Mouse (Mus musculus) cerebellum, adult 2 months (tissue): Measurements from ENCODE around the gene Usp2. TPM values are rescaled to one million over a fixed set of nuclear protein-coding genes. Genes with fewer than 3 reads are reported as not detected.

Experiments used
- DNase-seq, 2 experiments: peaks; one replicate each; pipeline ENCODE4 v3.0.0; 2021
- H3K27ac ChIP-seq: fragments of 200-500 bp; 2 replicates; pipeline ENCODE4 v1.5.1; 2012; ENCODE audit warnings: low read length, control low read depth, inconsistent platforms; ENCODE audit not compliant: insufficient read depth
- H3K27me3 ChIP-seq: fragments of 200-500 bp; 2 replicates; pipeline ENCODE4 v1.6.1; 2012; ENCODE audit warnings: inconsistent platforms, mild to moderate bottlenecking, low read length, moderate library complexity; ENCODE audit not compliant: control insufficient read depth, insufficient read depth
- H3K4me1 ChIP-seq: fragments of 200-500 bp; 2 replicates; pipeline ENCODE4 v1.6.1; 2011; ENCODE audit warnings: low read length; ENCODE audit not compliant: control insufficient read depth, insufficient read depth
- H3K4me3 ChIP-seq: fragments of 200-500 bp; replicated peaks from 2 replicates; pipeline ENCODE3; 2011; ENCODE audit warnings: mild to moderate bottlenecking, low read depth, low read length, control low read depth; ENCODE audit not compliant: insufficient read depth
- CTCF ChIP-seq: fragments of 200-500 bp; IDR thresholded peaks from 2 replicates; pipeline ENCODE4 v1.5.1; 2011; ENCODE audit warnings: low read depth, mild to moderate bottlenecking, control low read depth, low read length, moderate library complexity, borderline replicate concordance; ENCODE audit not compliant: insufficient read depth
- POLR2A ChIP-seq: fragments of 200-500 bp; IDR thresholded peaks from 2 replicates; pipeline ENCODE4 v1.6.1; 2011; ENCODE audit warnings: low read length, control low read depth, borderline replicate concordance; ENCODE audit not compliant: insufficient read depth
- WGBS: fragments of 180-500 bp; shearing (Covaris S2); methylation state at CpG from one replicate; pipeline ENCODE4 v1.1.7; 2018; 5-methylcytosine and 5-hydroxymethylcytosine counted together
- polyA plus RNA-seq: library from polyadenylated mRNA; depleted of rRNA; stranded (reverse); fragments of >200 nt; gene quantifications from 2 replicates; pipeline ENCODE4 v1.2.3, GENCODE M21; 2012

Usp2 gene
- polyA plus RNA-seq, 1 experiment: 43.5 TPM

GRCm38 (mm10) chr9:44031946-44032345 is 34.9 kb upstream of the Usp2 start:
- 73% methylated on average over 4 of the region's 4 CpGs for WGBS
- no peak for DNase-seq
- H3K27me3 ChIP-seq: no peaks in the 10 kb centered on the region
- no peak for TF ChIP-seq CTCF
- no peak for TF ChIP-seq POLR2A
- no peak overlapping the region for H3K4me3 ChIP-seq
- H3K4me1 ChIP-seq: no peaks in the 10 kb centered on the region
- H3K27ac ChIP-seq: no peak overlapping the region

GRCm38 (mm10) chr9:44033317-44033716 is 33.5 kb upstream of the Usp2 start:
- no peak for DNase-seq
- no peak overlapping the region for H3K27ac ChIP-seq
- H3K4me3 ChIP-seq: no peak overlapping the region
- no peaks in the 10 kb centered on the region for H3K4me1 ChIP-seq
- no peak for TF ChIP-seq POLR2A
- TF ChIP-seq CTCF: no peak
- 91% methylated on average over 5 of the region's 5 CpGs for WGBS
- H3K27me3 ChIP-seq: no peaks in the 10 kb centered on the region; the same call in 1 of the 2 replicates

DNA sequence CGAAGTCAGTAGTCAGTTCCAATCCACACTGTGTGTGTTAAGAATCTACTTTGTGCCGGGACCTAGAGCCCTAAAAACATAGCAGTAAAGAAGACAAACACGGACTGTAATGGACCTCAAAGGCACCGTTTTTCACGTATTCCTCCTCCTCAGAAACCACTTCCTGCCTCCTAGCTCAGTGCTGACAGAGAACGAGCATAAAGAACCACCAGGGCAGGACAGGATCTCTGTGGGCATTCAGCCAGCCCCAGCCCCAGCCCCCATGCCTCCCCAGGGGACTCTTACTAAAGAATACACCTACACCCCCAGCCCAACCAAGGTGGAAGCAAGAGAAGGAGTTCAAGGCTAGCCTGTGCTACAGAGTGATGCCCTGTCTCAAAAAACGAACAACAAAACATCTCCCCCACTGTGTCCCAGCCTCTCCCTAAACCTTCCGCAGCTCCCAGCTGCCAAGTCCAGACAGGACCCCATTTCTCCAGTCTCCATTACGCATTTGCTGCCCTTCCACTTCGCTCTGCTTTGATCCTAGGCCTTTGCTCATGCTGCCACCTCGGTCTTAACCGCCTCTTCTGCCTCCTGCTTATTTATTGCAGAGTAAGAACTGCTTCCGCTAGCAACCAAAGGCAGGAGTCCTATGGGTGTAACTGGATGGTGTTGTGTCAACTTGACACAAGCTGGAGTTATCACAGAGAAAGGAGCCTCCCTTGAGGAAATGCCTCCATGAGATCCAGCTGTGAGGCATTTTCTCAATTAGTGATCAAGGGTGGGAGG is 32.7 kb upstream of the Usp2 start:
- DNase-seq: no peak
- no peak for TF ChIP-seq POLR2A
- TF ChIP-seq CTCF: no peak
- 68% methylated on average over 13 of the region's 13 CpGs for WGBS
- Histone ChIP-seq H3K27ac (no peak overlapping the region), H3K4me1 (no peaks in the 10 kb centered on the region), H3K4me3 (no peak overlapping the region), H3K27me3 (no peaks in the 10 kb centered on the region; the same call in 1 of the 2 replicates)

DNA sequence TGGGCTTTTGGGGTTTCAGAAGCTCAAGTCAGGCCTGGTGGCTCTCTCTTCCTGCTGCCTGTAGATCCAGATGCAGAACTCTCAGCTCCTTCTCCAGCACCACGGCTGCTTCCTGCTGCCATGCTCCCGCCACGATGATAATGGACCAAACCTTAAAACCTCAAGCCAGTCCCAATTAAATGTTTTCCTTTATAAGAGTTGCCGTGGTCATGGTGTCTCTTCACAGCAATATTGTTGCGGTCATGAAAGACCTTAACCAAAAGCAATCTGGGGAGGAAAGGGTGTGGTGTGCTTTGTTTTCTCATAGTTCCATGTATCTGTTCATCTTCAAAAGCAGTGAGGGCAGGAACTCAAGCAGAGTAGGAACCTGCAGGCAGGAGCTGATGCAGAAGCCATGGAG is 29.7 kb upstream of the Usp2 start:
- Histone ChIP-seq H3K4me3 (no peak overlapping the region), H3K4me1 (no peaks in the 10 kb centered on the region), H3K27ac (no peak overlapping the region), H3K27me3 (no peaks in the 10 kb centered on the region; the same call in 1 of the 2 replicates)
- no peak for DNase-seq
- 92% methylated on average over 5 of the region's 5 CpGs for WGBS
- TF ChIP-seq POLR2A: no peak

DNA sequence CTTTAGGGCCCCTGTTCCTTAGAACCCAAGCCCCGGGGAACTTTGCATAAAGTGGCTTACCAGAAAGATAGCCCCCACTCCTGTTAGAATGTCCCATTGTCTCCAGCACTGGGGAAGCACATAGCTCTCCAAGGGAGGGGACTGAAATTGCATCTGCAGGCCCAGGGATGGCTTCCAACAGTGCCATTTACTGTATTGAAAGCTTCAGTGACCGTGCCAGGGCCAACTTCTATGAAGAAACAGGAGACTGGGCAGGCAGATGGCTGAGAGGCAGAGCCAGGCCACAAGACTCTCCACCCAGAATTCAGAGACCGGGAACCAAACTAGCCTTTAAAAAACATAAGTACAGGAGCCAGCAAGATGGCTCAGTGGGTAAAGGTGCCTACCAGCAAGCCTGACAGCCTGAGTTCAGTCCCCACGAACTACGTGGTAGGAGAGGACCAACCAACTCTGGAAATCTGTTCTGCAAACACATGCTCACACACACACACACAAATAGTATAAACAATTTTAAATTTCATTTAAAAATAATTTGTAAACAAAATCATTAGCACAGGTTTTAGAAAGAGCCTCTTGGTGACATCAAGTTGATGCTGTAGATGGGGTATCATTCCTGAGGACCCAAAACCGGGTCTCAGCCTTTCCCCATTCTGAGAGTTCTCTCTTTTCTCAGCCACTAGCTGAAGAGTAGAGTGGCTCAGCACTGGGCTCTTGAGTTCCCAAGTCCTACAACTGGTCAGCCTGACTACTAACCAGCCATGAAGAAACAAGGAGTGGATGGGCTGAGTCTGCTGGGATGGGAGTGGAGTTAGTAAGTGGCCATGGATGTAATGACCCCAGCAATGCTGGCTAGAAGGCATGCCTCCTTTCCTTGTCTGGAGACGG is 25.1 kb upstream of the Usp2 start:
- no peaks in the 10 kb centered on the region; the same call in 1 of the 2 replicates for H3K27me3 ChIP-seq
- no peak overlapping the region for H3K27ac ChIP-seq
- H3K4me1 ChIP-seq: no peaks in the 10 kb centered on the region
- no peak overlapping the region for H3K4me3 ChIP-seq
- no peak for TF ChIP-seq CTCF
- DNase-seq: peak in 1 of 2 experiments; percentile 3
- 70% methylated on average over 7 of the region's 7 CpGs for WGBS

- no peak overlapping the region for H3K27ac ChIP-seq
Measured at GRCm38 (mm10) chr9:44042396-44042680, 24.5 kb upstream of the Usp2 start.

DNA sequence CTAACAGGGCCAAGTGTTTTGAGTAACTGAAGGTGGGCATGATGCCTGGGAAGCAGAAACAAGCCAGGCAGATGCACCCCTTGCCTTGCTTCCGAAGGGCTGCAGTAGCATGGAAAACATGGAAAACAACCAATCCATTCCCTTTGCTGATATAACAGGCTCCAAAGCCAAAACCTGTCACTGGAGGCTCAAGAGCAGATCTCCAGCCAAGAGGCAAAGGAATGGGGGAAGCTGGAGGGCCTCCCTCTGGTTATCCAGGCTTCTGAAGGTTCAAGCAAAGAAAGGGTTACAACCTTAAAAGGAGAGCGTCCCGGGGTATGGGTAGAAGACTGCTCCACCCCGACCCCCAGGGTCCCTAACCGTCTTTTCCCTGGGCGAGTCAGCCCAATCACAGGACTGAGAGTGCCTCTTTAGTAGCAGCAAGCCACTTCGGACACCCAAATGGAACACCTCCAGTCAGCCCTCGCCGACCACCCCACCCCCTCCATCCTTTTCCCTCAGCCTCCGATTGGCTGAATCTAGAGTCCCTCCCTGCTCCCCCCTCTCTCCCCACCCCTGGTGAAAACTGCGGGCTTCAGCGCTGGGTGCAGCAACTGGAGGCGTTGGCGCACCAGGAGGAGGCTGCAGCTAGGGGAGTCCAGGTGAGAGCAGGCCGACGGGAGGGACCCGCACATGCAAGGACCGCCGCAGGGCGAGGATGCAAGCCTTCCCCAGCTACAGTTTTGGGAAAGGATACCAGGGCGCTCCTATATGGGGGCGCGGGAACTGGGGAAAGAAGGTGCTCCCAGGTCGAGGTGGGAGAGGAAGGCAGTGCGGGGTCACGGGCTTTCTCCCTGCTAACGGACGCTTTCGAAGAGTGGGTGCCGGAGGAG is 23.7 kb upstream of the Usp2 start, which contains the start of gene Thy1:
TSS of gene Thy1 (plus strand) at position 549 of the 872 bp plus-strand sequence.
- H3K4me3 ChIP-seq: peak within 1 kb of the TSS; percentile 87
- H3K27me3 ChIP-seq: no peaks in the 10 kb centered on the region
- H3K4me1 ChIP-seq: no peaks in the 10 kb centered on the region
- H3K27ac ChIP-seq: peak within 1 kb of the TSS; percentile 9; the same call in 1 of the 2 replicates
- DNase-seq: peak; percentile 69 to 70
- 3% methylated on average over 30 of the region's 30 CpGs for WGBS
- peak; percentile 35; the same call in 1 of the 2 replicates for TF ChIP-seq POLR2A
- TF ChIP-seq CTCF: no peak

More at GRCm38 (mm10) chr9:44042396-44042680, 24.5 kb upstream of the Usp2 start:
- DNase-seq: no peak
- TF ChIP-seq CTCF (no peak), POLR2A (no peak)
- H3K4me1 ChIP-seq: no peaks in the 10 kb centered on the region
- 78% methylated on average over 1 of the region's 1 CpGs for WGBS
- H3K4me3 ChIP-seq: no peak overlapping the region
- no peaks in the 10 kb centered on the region; the same call in 1 of the 2 replicates for H3K27me3 ChIP-seq
